Mouse (Mus musculus) intestine, embryonic 14.5 days (tissue): ENCODE results near the gene Nf2. TPM values are rescaled to one million over a fixed set of nuclear protein-coding genes. Genes with fewer than 3 reads are reported as not detected.
A peak's percentile ranks its signal among the peaks of the same experiment; 100 is the strongest.

Source experiments
- ATAC-seq: fragments of 200-750 bp; cut with Nextera tagmentation; replicated peaks from 2 replicates; pipeline ENCODE4 v1.8.0; 2017; ENCODE audit warnings: low read depth, moderate number of reproducible peaks, moderate TSS enrichment, moderate library complexity; ENCODE audit not compliant: low FRiP score, low TSS enrichment
- DNase-seq: peaks from one replicate; pipeline ENCODE4 v3.0.0-alpha.2; 2018; ENCODE audit warnings: low spot score
- H3K27ac ChIP-seq: fragments of 300-500 bp; sonication (generic); 2 replicates; pipeline ENCODE4 v1.5.1; 2014; ENCODE audit warnings: low read depth, mild to moderate bottlenecking, control low read depth
- H3K27me3 ChIP-seq: fragments of 300-500 bp; sonication (generic); replicated peaks from 2 replicates; pipeline ENCODE4 v1.6.1; 2014; ENCODE audit warnings: low read length, control low read depth; ENCODE audit not compliant: control insufficient read depth, insufficient read depth
- H3K36me3 ChIP-seq: fragments of 300-500 bp; sonication (generic); 2 replicates; pipeline ENCODE4 v1.6.1; 2014; ENCODE audit warnings: low read length, control low read depth; ENCODE audit not compliant: control insufficient read depth, insufficient read depth
- H3K4me1 ChIP-seq: fragments of 300-500 bp; sonication (generic); replicated peaks from 2 replicates; pipeline ENCODE4 v1.6.1; 2014; ENCODE audit warnings: low read length, control low read depth, mixed read lengths; ENCODE audit not compliant: control insufficient read depth, insufficient read depth
- H3K4me2 ChIP-seq: fragments of 300-500 bp; sonication (generic); 2 replicates; pipeline ENCODE4 v1.6.1; 2014; ENCODE audit warnings: low read length
- H3K4me3 ChIP-seq: fragments of 300-500 bp; sonication (generic); 2 replicates; pipeline ENCODE4 v1.5.1; 2014; ENCODE audit warnings: low read depth, low read length, control low read depth, mixed read lengths
- H3K9ac ChIP-seq: fragments of 300-500 bp; sonication (generic); 2 replicates; pipeline ENCODE4 v1.6.1; 2014; ENCODE audit warnings: mild to moderate bottlenecking, low read length
- H3K9me3 ChIP-seq: fragments of 300-500 bp; sonication (generic); 2 replicates; pipeline ENCODE4 v1.6.1; 2016; ENCODE audit warnings: low read length, control low read depth; ENCODE audit not compliant: control insufficient read depth
- whole genome bisulfite sequencing: fragments of 180-500 bp; shearing (Covaris S2); extraction: QIAGEN DNeasy Blood & Tissue Kit; methylation state at CpG from one replicate; pipeline ENCODE4 v1.1.7; 2014; 5-methylcytosine and 5-hydroxymethylcytosine counted together
- polyA plus RNA-seq: library from polyadenylated mRNA; unstranded; fragments of >200 nt; fragmentation: Nextera tagmentation; extraction: Ambion mirVana; gene quantifications from 2 replicates; pipeline ENCODE4 v1.2.1, GENCODE M21; 2014

Nf2 gene
- polyA plus RNA-seq, 1 experiment from 2014 or later = 42.0 TPM

GRCm38 (mm10) chr11:4756460-4756859, 92.9 kb downstream of the Nf2 start:
- peaks cover 6% of the 10 kb centered on the region for H3K27me3 ChIP-seq
- H3K4me1 ChIP-seq = no peaks in the 10 kb centered on the region
- WGBS = 72% methylated on average over 9 of the region's 9 CpGs
- no peaks in the 10 kb centered on the region; the same call in 1 of the 2 replicates for H3K9me3 ChIP-seq
- no peak for ATAC-seq
- DNase-seq = no peak
- H3K4me3 ChIP-seq = no peak overlapping the region
- H3K27ac ChIP-seq = no peak overlapping the region
- H3K9ac ChIP-seq = no peak overlapping the region
- H3K36me3 ChIP-seq = no peaks in the 10 kb centered on the region
- no peak overlapping the region for H3K4me2 ChIP-seq

- no peak for DNase-seq
- no peak overlapping the region for H3K4me3 ChIP-seq
- WGBS = 66% methylated on average over 11 of the region's 11 CpGs
- no peak overlapping the region for H3K27ac ChIP-seq
- no peak for ATAC-seq
- no peaks in the 10 kb centered on the region for H3K4me1 ChIP-seq
- no peak overlapping the region for H3K4me2 ChIP-seq
- peaks cover 2% of the 10 kb centered on the region for H3K27me3 ChIP-seq
- H3K36me3 ChIP-seq = no peaks in the 10 kb centered on the region
- H3K9me3 ChIP-seq = no peaks in the 10 kb centered on the region; the same call in 1 of the 2 replicates
- H3K9ac ChIP-seq = no peak overlapping the region
These were observed 94.5 kb downstream of the Nf2 start for GRCm38 (mm10) chr11:4754867-4755266.

- no peaks in the 10 kb centered on the region for H3K4me1 ChIP-seq
- H3K27ac ChIP-seq = no peak overlapping the region
- H3K4me2 ChIP-seq = no peak overlapping the region
- ATAC-seq (no peak), DNase-seq (no peak)
- peaks cover 11% of the 10 kb centered on the region for H3K27me3 ChIP-seq
- H3K9ac ChIP-seq = no peak overlapping the region
- 84% methylated on average over 3 of the region's 3 CpGs for WGBS
- no peaks in the 10 kb centered on the region for H3K36me3 ChIP-seq
- H3K9me3 ChIP-seq = no peaks in the 10 kb centered on the region; the same call in 1 of the 2 replicates
- H3K4me3 ChIP-seq = no peak overlapping the region
These were observed 95.3 kb downstream of the Nf2 start for GRCm38 (mm10) chr11:4754036-4754435.

GRCm38 (mm10) chr11:4752836-4753235, 96.5 kb downstream of the Nf2 start:
- H3K4me1 ChIP-seq = no peaks in the 10 kb centered on the region
- H3K27me3 ChIP-seq = peaks cover 23% of the 10 kb centered on the region
- H3K9me3 ChIP-seq = no peaks in the 10 kb centered on the region; the same call in 1 of the 2 replicates
- no peak for ATAC-seq
- no peaks in the 10 kb centered on the region for H3K36me3 ChIP-seq
- no peak overlapping the region for H3K27ac ChIP-seq
- H3K9ac ChIP-seq = no peak overlapping the region
- no peak overlapping the region for H3K4me3 ChIP-seq
- 38% methylated on average over 10 of the region's 10 CpGs for WGBS
- H3K4me2 ChIP-seq = no peak overlapping the region
- DNase-seq = no peak

GRCm38 (mm10) chr11:4750263-4750662, 99.1 kb downstream of the Nf2 start:
- ATAC-seq = no peak

GRCm38 (mm10) chr11:4747285-4747684, 102.1 kb downstream of the Nf2 start:
- ATAC-seq (no peak), DNase-seq (no peak)
- H3K9me3 ChIP-seq = no peaks in the 10 kb centered on the region
- H3K27me3 ChIP-seq = peaks cover 69% of the 10 kb centered on the region
- H3K4me2 ChIP-seq = peak overlapping the region; percentile 76
- H3K4me1 ChIP-seq = peaks cover 7% of the 10 kb centered on the region
- 2% methylated on average over 12 of the region's 12 CpGs for WGBS
- no peak overlapping the region for H3K27ac ChIP-seq
- peak overlapping the region; percentile 35 for H3K4me3 ChIP-seq
- H3K36me3 ChIP-seq = no peaks in the 10 kb centered on the region
- no peak overlapping the region for H3K9ac ChIP-seq

More at GRCm38 (mm10) chr11:4750263-4750662, 99.1 kb downstream of the Nf2 start:
- no peaks in the 10 kb centered on the region for H3K36me3 ChIP-seq
- DNase-seq = peak; percentile 90
- H3K27me3 ChIP-seq = peaks cover 48% of the 10 kb centered on the region
- H3K4me3 ChIP-seq = no peak overlapping the region
- no peak overlapping the region for H3K4me2 ChIP-seq
- H3K9ac ChIP-seq = no peak overlapping the region
- H3K4me1 ChIP-seq = peaks cover 7% of the 10 kb centered on the region
- H3K27ac ChIP-seq = no peak overlapping the region
- no peaks in the 10 kb centered on the region; the same call in 1 of the 2 replicates for H3K9me3 ChIP-seq
- 3% methylated on average over 9 of the region's 9 CpGs for WGBS

- WGBS = 0% methylated on average over 10 of the region's 73 CpGs
- H3K4me3 ChIP-seq = peak within 1 kb of the TSS; percentile 35
- peaks cover 69% of the 10 kb centered on the region for H3K27me3 ChIP-seq
- no peak within 1 kb of the TSS for H3K9ac ChIP-seq
- DNase-seq (no peak), ATAC-seq (no peak)
- peak within 1 kb of the TSS; percentile 76 for H3K4me2 ChIP-seq
- H3K9me3 ChIP-seq = no peaks in the 10 kb centered on the region
- H3K36me3 ChIP-seq = no peaks in the 10 kb centered on the region
- H3K27ac ChIP-seq = no peak within 1 kb of the TSS
- H3K4me1 ChIP-seq = peaks cover 7% of the 10 kb centered on the region
These were observed 102.6 kb downstream of the Nf2 start, which contains the start of gene Cabp7 for GRCm38 (mm10) chr11:4746733-4747132. Gene Cabp7 (minus strand): TSS chr11:4746778.

- under 1% methylated on average over 27 of the region's 39 CpGs for WGBS
- H3K9me3 ChIP-seq = no peaks in the 10 kb centered on the region
- no peaks in the 10 kb centered on the region for H3K36me3 ChIP-seq
- ATAC-seq = no peak
- H3K27ac ChIP-seq = no peak overlapping the region
- H3K4me1 ChIP-seq = peaks cover 7% of the 10 kb centered on the region
- DNase-seq = no peak
- H3K27me3 ChIP-seq = peaks cover 69% of the 10 kb centered on the region
- peak overlapping the region; percentile 35 for H3K4me3 ChIP-seq
- no peak overlapping the region for H3K9ac ChIP-seq
- peak overlapping the region; percentile 76 for H3K4me2 ChIP-seq
These were observed 103.4 kb downstream of the Nf2 start for GRCm38 (mm10) chr11:4745969-4746368.

GRCm38 (mm10) chr11:4744691-4745090, 104.6 kb downstream of the Nf2 start:
- ATAC-seq (no peak), DNase-seq (no peak)
- no peak overlapping the region for H3K9ac ChIP-seq
- no peak overlapping the region for H3K4me3 ChIP-seq
- H3K4me1 ChIP-seq = peaks cover 7% of the 10 kb centered on the region
- no peak overlapping the region for H3K4me2 ChIP-seq
- no peak overlapping the region for H3K27ac ChIP-seq
- no peaks in the 10 kb centered on the region for H3K9me3 ChIP-seq
- H3K36me3 ChIP-seq = no peaks in the 10 kb centered on the region
- 68% methylated on average over 6 of the region's 6 CpGs for WGBS
- H3K27me3 ChIP-seq = peaks cover 65% of the 10 kb centered on the region
